Mouse (Mus musculus): ENCODE data around the gene Txndc12.

GRCm38 (mm10) chr4:108845824-108846569 is 11.6 kb downstream of the Txndc12 start:
- TF ChIP-seq CTCF (IDR thresholded peaks at IDR 0.05; ENCODE audit: control insufficient read depth, insufficient read depth, insufficient replicate concordance, low read depth, low read length) (no peak), POLR2A (IDR thresholded peaks at IDR 0.05; ENCODE audit: control insufficient read depth, low read depth, low read length) (no peak)

All from testis, adult 2 months (tissue).